Mouse (Mus musculus) neural tube, embryonic 11.5 days (tissue): ENCODE measurements around the gene Mau2. TPM values are rescaled to one million over a fixed set of nuclear protein-coding genes. Genes with fewer than 3 reads are reported as not detected.

Experiments
- ATAC-seq: fragments of 200-750 bp; cut with Nextera tagmentation; 2 replicates; pipeline ENCODE4 v1.8.0; 2017; ENCODE audit warnings: moderate number of reproducible peaks, mild to moderate bottlenecking, moderate TSS enrichment, moderate library complexity; ENCODE audit not compliant: insufficient read depth, low FRiP score, low TSS enrichment
- DNase-seq: peaks from one replicate; pipeline ENCODE4 v3.0.0-alpha.2; 2015; ENCODE audit warnings: low spot score
- H3K27ac ChIP-seq: fragments of 300-500 bp; sonication (generic); 2 replicates; pipeline ENCODE4 v1.5.1; 2014; ENCODE audit warnings: low read depth, mild to moderate bottlenecking, low read length
- H3K27me3 ChIP-seq: fragments of 300-500 bp; sonication (generic); 2 replicates; pipeline ENCODE4 v1.6.1; 2014; ENCODE audit warnings: mild to moderate bottlenecking, low read length, mixed read lengths; ENCODE audit not compliant: control insufficient read depth, insufficient read depth
- H3K36me3 ChIP-seq: fragments of 300-500 bp; sonication (generic); 2 replicates; pipeline ENCODE4 v1.6.1; 2014; ENCODE audit warnings: mild to moderate bottlenecking, low read length, moderate library complexity, mixed read lengths; ENCODE audit not compliant: control insufficient read depth, insufficient read depth
- H3K4me1 ChIP-seq: fragments of 300-500 bp; sonication (generic); 2 replicates; pipeline ENCODE4 v1.6.1; 2014; ENCODE audit warnings: low read length, mixed read lengths; ENCODE audit not compliant: control insufficient read depth, insufficient read depth
- H3K4me2 ChIP-seq: fragments of 300-500 bp; sonication (generic); 2 replicates; pipeline ENCODE4 v1.6.1; 2014; ENCODE audit warnings: low read depth, mild to moderate bottlenecking, moderate library complexity
- H3K4me3 ChIP-seq: fragments of 300-500 bp; sonication (generic); 2 replicates; pipeline ENCODE4 v1.5.1; 2014; ENCODE audit warnings: low read depth, low read length
- H3K9ac ChIP-seq: fragments of 300-500 bp; sonication (generic); 2 replicates; pipeline ENCODE4 v1.6.1; 2014; ENCODE audit warnings: mild to moderate bottlenecking, low read length
- H3K9me3 ChIP-seq: fragments of 300-500 bp; sonication (generic); 2 replicates; pipeline ENCODE4 v1.6.1; 2016; ENCODE audit warnings: low read length; ENCODE audit not compliant: control insufficient read depth
- WGBS: fragments of 180-500 bp; shearing (Covaris S2); extraction: QIAGEN DNeasy Blood & Tissue Kit; methylation state at CpG from one replicate; pipeline ENCODE4 v1.1.7; 2014; 5-methylcytosine and 5-hydroxymethylcytosine counted together
- polyA plus RNA-seq: library from polyadenylated mRNA; unstranded; fragments of >200 nt; fragmentation: Nextera tagmentation; extraction: Ambion mirVana; gene quantifications from 2 replicates; pipeline ENCODE4 v1.2.1, GENCODE M21; 2014

Gene Mau2
- polyA plus RNA-seq: 57.3 and 62.1 TPM in 2 replicates

DNA sequence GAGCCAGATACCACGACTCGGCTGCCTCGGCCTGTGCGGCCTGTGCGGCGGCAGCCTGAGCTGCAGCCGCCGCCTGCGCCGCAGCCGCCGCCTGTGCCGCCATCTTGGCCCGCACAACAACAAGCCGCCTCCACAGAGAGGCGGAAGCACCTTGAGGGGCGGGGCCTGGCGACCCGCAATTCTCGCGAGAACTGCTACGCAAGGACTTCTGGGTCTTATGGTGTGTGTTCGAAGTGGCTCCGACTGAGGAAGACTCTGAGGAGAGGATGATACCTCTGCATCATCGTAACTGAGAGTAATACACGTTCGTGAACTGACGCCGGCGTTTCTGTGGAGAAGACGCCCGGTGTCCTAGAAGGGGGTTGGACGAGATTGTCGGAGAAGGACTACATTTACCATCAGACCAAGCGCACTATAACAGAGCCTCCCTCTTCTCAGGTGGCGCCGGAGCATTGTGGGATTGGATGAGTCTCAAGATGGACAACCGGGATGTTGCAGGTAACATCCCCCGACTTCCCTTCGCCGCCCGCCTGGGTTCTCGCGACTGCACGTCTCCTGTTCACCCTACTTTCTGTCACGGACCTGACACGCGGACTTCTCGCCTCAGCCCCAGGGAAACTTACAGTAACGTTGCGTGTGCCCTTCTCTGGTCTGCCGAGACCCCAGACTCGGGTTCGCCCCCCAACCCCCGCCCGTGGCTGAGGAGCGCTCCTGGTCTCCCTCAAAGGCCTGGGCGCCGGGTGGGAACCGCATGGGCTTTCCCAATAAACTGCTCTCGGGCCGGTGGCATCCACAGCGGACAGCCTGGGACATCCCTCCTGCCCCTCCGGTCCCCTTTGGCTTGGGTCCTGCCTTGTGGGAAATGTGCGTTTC, at the start of gene Mau2, which contains the start of gene Sugp1:
TSS of gene Mau2 (minus strand) at position 152 of the 873 bp plus-strand sequence.
TSS of gene Sugp1 (plus strand) at position 231 of the 873 bp plus-strand sequence.
- peak within 1 kb of the TSS; percentile 91 for H3K4me2 ChIP-seq
- H3K9ac ChIP-seq: peak within 1 kb of the TSS; percentile 85
- DNase-seq (peak; percentile 97), ATAC-seq (peak; percentile 97)
- peak within 1 kb of the TSS; percentile 92 for H3K4me3 ChIP-seq
- no peaks in the 10 kb centered on the region for H3K36me3 ChIP-seq
- peak within 1 kb of the TSS; percentile 45; the same call in 1 of the 2 replicates for H3K27ac ChIP-seq
- no peaks in the 10 kb centered on the region for H3K9me3 ChIP-seq
- under 1% methylated on average over 65 of the region's 65 CpGs for WGBS
- no peaks in the 10 kb centered on the region for H3K27me3 ChIP-seq
- H3K4me1 ChIP-seq: peaks cover 19% of the 10 kb centered on the region

DNA sequence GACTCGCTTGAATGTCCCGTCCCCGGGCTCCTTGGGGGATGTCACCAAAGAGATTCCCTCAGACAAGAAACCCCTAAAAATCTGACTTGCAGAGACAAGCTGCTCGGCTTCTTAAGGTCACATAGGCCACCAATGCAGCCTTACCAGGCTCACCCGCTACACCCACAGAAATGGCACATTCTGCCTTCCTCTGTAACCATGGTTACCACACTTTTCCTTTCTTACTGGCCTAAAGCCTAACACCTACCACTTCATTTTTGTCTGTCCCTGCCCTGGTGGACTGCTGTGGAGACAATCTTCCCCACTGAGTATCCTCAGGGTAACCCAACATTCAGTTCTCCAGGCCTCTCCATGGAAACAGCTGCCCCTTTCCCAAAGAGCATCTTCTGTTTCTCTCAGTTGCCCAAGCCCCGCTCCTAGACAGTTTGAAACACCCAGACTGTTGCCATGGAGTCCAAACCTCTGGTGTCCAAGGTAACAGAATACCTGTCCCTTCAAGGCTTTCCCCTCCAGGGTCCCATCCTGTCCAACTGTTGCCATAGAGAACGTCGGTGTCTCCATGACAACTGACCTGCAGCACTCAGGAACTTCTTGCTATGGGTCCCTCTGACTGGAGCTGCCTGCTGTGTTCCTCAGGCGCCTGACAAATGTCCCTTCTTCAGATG, 46.9 kb upstream of the Mau2 start:
- H3K4me1 ChIP-seq: peaks cover 8% of the 10 kb centered on the region
- H3K27ac ChIP-seq: no peak overlapping the region
- no peak overlapping the region for H3K4me3 ChIP-seq
- H3K4me2 ChIP-seq: no peak overlapping the region
- DNase-seq (peak; percentile 43), ATAC-seq (no peak)
- 53% methylated on average over 9 of the region's 9 CpGs for WGBS
- peaks cover 52% of the 10 kb centered on the region for H3K27me3 ChIP-seq
- H3K36me3 ChIP-seq: no peaks in the 10 kb centered on the region
- no peaks in the 10 kb centered on the region for H3K9me3 ChIP-seq
- no peak overlapping the region for H3K9ac ChIP-seq

DNA sequence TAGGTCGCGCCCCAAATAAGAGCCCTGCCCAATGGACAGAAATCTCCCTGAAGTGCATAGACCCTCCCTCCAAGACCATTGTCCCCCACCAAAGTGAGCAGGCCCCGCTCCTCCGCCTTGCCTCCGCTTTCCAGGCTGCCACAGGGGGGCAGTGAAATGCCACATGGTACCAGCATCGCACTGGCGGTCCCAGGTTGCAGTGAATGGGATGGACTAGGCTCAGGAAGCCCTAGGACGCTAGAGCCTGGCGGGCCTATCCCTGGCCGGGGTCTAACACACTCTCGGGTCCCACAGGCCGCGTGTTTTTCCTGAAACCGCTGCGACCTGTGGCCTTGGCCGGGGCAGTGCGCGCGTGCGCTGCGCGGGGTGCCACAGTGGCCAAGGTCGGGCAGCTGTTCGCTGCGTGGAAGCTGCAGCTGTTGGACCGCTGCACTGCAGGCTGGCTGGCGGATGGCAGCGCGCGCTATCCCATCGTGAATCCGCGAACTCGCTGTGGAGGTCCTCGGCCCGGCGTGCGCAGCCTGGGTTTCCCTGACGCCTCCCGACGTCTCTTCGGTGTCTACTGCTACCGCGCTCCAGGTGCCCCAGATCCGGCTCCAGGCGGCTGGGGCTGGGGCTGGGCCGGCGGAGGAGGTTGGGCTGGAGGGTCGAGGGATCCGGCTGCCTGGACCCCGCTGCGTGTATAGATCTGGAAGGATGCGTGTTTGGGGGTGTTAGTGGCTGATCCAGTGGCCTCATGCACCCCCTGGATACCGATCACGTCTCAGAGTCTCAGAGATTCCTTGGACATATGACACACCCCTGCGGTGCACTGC, 45.5 kb upstream of the Mau2 start:
- Histone ChIP-seq H3K27ac (no peak overlapping the region), H3K9ac (peak overlapping the region; percentile 29), H3K4me2 (peak overlapping the region; percentile 65), H3K4me3 (peak overlapping the region; percentile 31), H3K27me3 (peaks cover 66% of the 10 kb centered on the region), H3K36me3 (no peaks in the 10 kb centered on the region), H3K4me1 (peaks cover 15% of the 10 kb centered on the region), H3K9me3 (no peaks in the 10 kb centered on the region)
- WGBS: 3% methylated on average over 56 of the region's 56 CpGs
- DNase-seq: peak; percentile 79
- ATAC-seq: peak; percentile 58

DNA sequence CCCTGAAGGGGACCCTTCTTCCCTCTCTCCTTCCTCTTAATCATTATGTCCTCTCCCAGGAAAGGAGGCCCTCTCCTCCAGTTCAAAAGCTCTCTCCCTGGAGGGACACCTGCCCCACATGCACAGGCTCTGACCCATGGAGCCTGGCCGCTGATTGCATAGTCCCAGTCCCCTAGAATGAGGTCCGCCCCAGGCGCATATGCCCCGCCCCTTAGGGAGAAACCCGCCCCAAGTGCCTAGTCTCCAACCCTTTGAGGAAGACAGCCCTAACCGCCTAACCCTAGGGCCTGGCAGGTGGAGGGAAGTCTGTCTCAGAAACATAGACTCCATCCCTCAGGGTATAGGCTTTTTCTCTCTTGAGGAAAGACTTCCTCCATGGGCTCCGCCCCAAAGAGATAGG, 44.7 kb upstream of the Mau2 start:
- WGBS: 2% methylated on average over 7 of the region's 7 CpGs
- ATAC-seq (no peak), DNase-seq (no peak)
- H3K4me2 ChIP-seq: no peak overlapping the region
- peaks cover 16% of the 10 kb centered on the region for H3K4me1 ChIP-seq
- no peak overlapping the region for H3K27ac ChIP-seq
- peaks cover 71% of the 10 kb centered on the region for H3K27me3 ChIP-seq
- H3K9ac ChIP-seq: no peak overlapping the region
- H3K36me3 ChIP-seq: no peaks in the 10 kb centered on the region
- H3K9me3 ChIP-seq: no peaks in the 10 kb centered on the region
- no peak overlapping the region for H3K4me3 ChIP-seq

DNA sequence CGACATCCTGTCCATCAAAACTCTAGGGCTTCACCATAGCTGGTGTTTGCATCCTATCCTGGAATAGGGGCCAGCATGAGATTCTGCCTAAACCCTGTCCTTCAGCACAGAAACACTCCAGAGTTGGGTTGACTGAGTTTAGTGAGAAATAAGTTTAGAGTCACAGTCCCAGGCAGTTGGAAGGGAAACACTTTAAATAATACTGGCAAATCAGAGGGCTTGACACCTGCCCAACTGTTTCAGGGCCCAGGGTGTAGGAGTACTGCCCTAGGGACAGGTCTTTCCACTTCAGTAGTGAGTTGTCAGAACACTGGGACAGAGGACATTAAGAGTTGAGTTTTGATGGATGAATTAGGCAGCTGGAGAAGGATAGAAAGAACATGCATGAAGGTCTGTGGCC, 43.6 kb upstream of the Mau2 start:
- 45% methylated on average over 1 of the region's 1 CpGs for WGBS
- Histone ChIP-seq H3K27ac (no peak overlapping the region), H3K36me3 (no peaks in the 10 kb centered on the region), H3K4me2 (no peak overlapping the region), H3K27me3 (peaks cover 71% of the 10 kb centered on the region), H3K9ac (no peak overlapping the region), H3K4me3 (no peak overlapping the region), H3K9me3 (no peaks in the 10 kb centered on the region), H3K4me1 (peaks cover 16% of the 10 kb centered on the region)
- ATAC-seq: no peak
- no peak for DNase-seq

DNA sequence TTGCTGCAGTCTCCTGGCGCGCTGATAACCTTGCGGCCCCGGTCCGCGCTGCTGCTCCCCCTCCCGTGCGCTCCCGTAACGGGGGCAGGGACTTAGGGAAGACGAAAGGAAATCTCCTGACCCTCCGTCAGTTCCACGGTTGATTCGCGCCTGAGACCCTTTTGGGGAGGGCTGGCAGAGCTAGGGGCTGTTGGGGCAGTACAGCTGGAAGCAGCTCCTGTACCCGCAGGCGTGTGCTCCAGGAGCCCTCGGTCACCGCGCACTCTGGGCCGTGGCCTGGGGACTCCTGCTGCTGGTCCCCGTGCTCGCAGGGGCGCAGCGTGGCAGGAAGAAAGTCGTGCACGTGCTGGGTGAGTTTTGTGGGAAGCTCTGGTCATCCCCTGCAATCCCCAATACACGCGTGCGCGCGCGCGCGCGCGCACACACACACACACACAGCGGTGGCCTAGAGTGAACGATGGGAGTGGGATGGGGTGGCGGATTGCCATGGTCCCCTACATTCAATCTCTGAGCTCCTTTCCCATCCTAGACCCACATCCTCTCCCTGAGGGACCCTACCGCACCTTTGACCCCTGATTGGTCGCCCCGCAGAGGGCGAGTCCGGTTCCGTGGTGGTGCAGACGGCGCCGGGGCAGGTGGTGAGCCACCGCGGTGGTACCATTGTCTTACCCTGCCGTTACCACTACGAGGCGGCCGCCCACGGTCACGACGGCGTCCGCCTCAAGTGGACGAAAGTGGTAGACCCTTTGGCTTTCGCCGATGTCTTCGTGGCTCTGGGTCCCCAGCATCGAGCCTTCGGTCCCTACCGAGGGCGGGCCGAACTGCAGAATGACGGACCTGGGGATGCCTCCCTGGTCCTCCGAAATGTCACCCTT, 41.9 kb upstream of the Mau2 start:
- peak; percentile 15; the same call in 1 of the 2 replicates for ATAC-seq
- Histone ChIP-seq H3K4me2 (peak overlapping the region; percentile 62), H3K36me3 (no peaks in the 10 kb centered on the region), H3K9ac (peak overlapping the region; percentile 18; the same call in 1 of the 2 replicates), H3K27me3 (peaks cover 69% of the 10 kb centered on the region), H3K4me1 (peaks cover 14% of the 10 kb centered on the region), H3K27ac (no peak overlapping the region), H3K4me3 (peak overlapping the region; percentile 35), H3K9me3 (no peaks in the 10 kb centered on the region)
- WGBS: under 1% methylated on average over 71 of the region's 71 CpGs
- peak; percentile 47 for DNase-seq

DNA sequence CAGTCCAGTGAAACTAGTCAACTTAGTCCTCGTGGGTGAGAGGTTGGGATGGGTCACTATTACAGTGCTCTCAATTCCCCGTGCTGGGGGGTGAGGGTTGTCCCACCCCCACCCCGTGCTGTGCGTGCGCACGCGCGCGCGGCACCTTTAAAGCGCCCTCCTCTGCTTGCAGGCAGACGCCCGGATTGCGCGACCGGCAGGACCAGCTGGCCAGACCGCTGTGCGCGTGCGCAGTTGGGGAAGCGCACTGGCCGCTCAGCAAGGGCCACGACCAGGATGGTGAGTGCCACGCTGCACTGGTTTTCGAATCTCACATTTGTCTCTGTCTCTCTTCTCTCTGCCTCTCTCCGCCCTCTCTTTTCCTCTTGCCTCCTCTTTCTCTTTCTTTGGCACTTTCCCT, 40.8 kb upstream of the Mau2 start, which contains the start of gene Hapln4:
TSS of gene Hapln4 (plus strand) at position 173 of the 400 bp plus-strand sequence.
- no peak within 1 kb of the TSS for H3K27ac ChIP-seq
- DNase-seq (peak; percentile 79), ATAC-seq (no peak)
- H3K9me3 ChIP-seq: no peaks in the 10 kb centered on the region
- peak within 1 kb of the TSS; percentile 62 for H3K4me2 ChIP-seq
- H3K27me3 ChIP-seq: peaks cover 58% of the 10 kb centered on the region
- no peaks in the 10 kb centered on the region for H3K36me3 ChIP-seq
- peak within 1 kb of the TSS; percentile 35 for H3K4me3 ChIP-seq
- peak within 1 kb of the TSS; percentile 18; the same call in 1 of the 2 replicates for H3K9ac ChIP-seq
- WGBS: 0% methylated on average over 26 of the region's 26 CpGs
- peaks cover 13% of the 10 kb centered on the region for H3K4me1 ChIP-seq
